Mouse (Mus musculus) liver, embryonic 13.5 days (tissue): ENCODE results near the gene Aamdc. TPM values are rescaled to one million over a fixed set of nuclear protein-coding genes. Genes with fewer than 3 reads are reported as not detected.

Experiments
- ATAC-seq: fragments of 200-750 bp; cut with Nextera tagmentation; 2 replicates; pipeline ENCODE4 v1.8.0; 2017; ENCODE audit warnings: low read depth, mild to moderate bottlenecking, moderate number of reproducible peaks, moderate library complexity
- DNase-seq: peaks from one replicate; pipeline ENCODE4 v3.0.0; 2022
- H3K27ac ChIP-seq: fragments of 300-500 bp; sonication (generic); 2 replicates; pipeline ENCODE4 v1.5.1; 2015; ENCODE audit warnings: moderate library complexity, mild to moderate bottlenecking, inconsistent platforms
- H3K27me3 ChIP-seq: fragments of 300-500 bp; sonication (generic); 2 replicates; pipeline ENCODE4 v1.6.1; 2015; ENCODE audit warnings: mild to moderate bottlenecking, inconsistent platforms
- H3K36me3 ChIP-seq: fragments of 300-500 bp; sonication (generic); 2 replicates; pipeline ENCODE4 v1.6.1; 2015; ENCODE audit warnings: mild to moderate bottlenecking, inconsistent platforms
- H3K4me1 ChIP-seq: fragments of 300-500 bp; sonication (generic); replicated peaks from 2 replicates; pipeline ENCODE4 v1.6.1; 2015; ENCODE audit warnings: inconsistent platforms
- H3K4me2 ChIP-seq: fragments of 300-500 bp; sonication (generic); 2 replicates; pipeline ENCODE4 v1.6.1; 2015; ENCODE audit warnings: inconsistent platforms, mild to moderate bottlenecking, moderate library complexity
- H3K4me3 ChIP-seq: fragments of 300-500 bp; sonication (generic); replicated peaks from 2 replicates; pipeline ENCODE4 v1.5.1; 2015; ENCODE audit warnings: mild to moderate bottlenecking, inconsistent platforms
- H3K9ac ChIP-seq: fragments of 300-500 bp; sonication (generic); 2 replicates; pipeline ENCODE4 v1.6.1; 2015; ENCODE audit warnings: mild to moderate bottlenecking, inconsistent platforms
- H3K9me3 ChIP-seq: fragments of 300-500 bp; sonication (generic); replicated peaks from 2 replicates; pipeline ENCODE4 v1.6.1; 2016; ENCODE audit warnings: inconsistent platforms
- WGBS: fragments of 180-500 bp; shearing (Covaris S2); methylation state at CpG from one replicate; pipeline ENCODE4 v1.1.7; 2015; ENCODE audit not compliant: insufficient replicate concordance; 5-methylcytosine and 5-hydroxymethylcytosine counted together
- polyA plus RNA-seq: library from polyadenylated mRNA; unstranded; fragments of >200 nt; fragmentation: Nextera tagmentation; extraction: Ambion mirVana; gene quantifications from 2 replicates; pipeline ENCODE4 v1.2.1, GENCODE M21; 2015

Aamdc gene
- 15.9 and 16.0 TPM in 2 replicates for polyA plus RNA-seq

- H3K9me3 ChIP-seq = no peaks in the 10 kb centered on the region
- peak; percentile 86 for ATAC-seq
- peak within 1 kb of the TSS; percentile 99 for H3K9ac ChIP-seq
- H3K4me1 ChIP-seq = peaks cover 24% of the 10 kb centered on the region
- H3K27me3 ChIP-seq = no peaks in the 10 kb centered on the region
- peak within 1 kb of the TSS; percentile 100 for H3K4me3 ChIP-seq
- H3K4me2 ChIP-seq = peak within 1 kb of the TSS; percentile 93
- under 1% methylated on average over 59 of the region's 68 CpGs for WGBS
- no peaks in the 10 kb centered on the region; the same call in 1 of the 2 replicates for H3K36me3 ChIP-seq
- peak within 1 kb of the TSS; percentile 94 for H3K27ac ChIP-seq
- DNase-seq = peak; percentile 89
Measured at GRCm38 (mm10) chr7:97579067-97579975, at the start of gene Aamdc, which contains the start of gene Rsf1. Aamdc (minus strand) TSS chr7:97579497. Rsf1 (plus strand) TSS chr7:97579889.

GRCm38 (mm10) chr7:97623402-97623801 is 44.1 kb upstream of the Aamdc start:
- Histone ChIP-seq H3K36me3 (no peaks in the 10 kb centered on the region), H3K9me3 (no peaks in the 10 kb centered on the region), H3K4me3 (no peak overlapping the region), H3K4me1 (no peaks in the 10 kb centered on the region), H3K27me3 (no peaks in the 10 kb centered on the region), H3K9ac (no peak overlapping the region), H3K4me2 (no peak overlapping the region), H3K27ac (no peak overlapping the region)
- DNase-seq (no peak), ATAC-seq (no peak)

GRCm38 (mm10) chr7:97622676-97623075 is 43.4 kb upstream of the Aamdc start:
- Histone ChIP-seq H3K27me3 (no peaks in the 10 kb centered on the region), H3K4me3 (no peak overlapping the region), H3K27ac (no peak overlapping the region), H3K4me2 (no peak overlapping the region), H3K36me3 (no peaks in the 10 kb centered on the region), H3K9ac (no peak overlapping the region), H3K4me1 (no peaks in the 10 kb centered on the region), H3K9me3 (no peaks in the 10 kb centered on the region)
- ATAC-seq (no peak), DNase-seq (no peak)
- 73% methylated on average over 1 of the region's 1 CpGs for WGBS

- 80% methylated on average over 5 of the region's 5 CpGs for WGBS
- no peak overlapping the region for H3K27ac ChIP-seq
- H3K27me3 ChIP-seq = no peaks in the 10 kb centered on the region
- no peaks in the 10 kb centered on the region for H3K36me3 ChIP-seq
- no peak overlapping the region for H3K4me2 ChIP-seq
- DNase-seq (no peak), ATAC-seq (no peak)
- no peaks in the 10 kb centered on the region for H3K9me3 ChIP-seq
- H3K4me1 ChIP-seq = no peaks in the 10 kb centered on the region
- H3K4me3 ChIP-seq = no peak overlapping the region
- no peak overlapping the region for H3K9ac ChIP-seq
Measured at GRCm38 (mm10) chr7:97621346-97621745, 42.0 kb upstream of the Aamdc start.

- Histone ChIP-seq H3K4me3 (no peak overlapping the region), H3K36me3 (no peaks in the 10 kb centered on the region), H3K4me1 (peaks cover 13% of the 10 kb centered on the region), H3K27ac (no peak overlapping the region), H3K9me3 (no peaks in the 10 kb centered on the region), H3K4me2 (no peak overlapping the region), H3K27me3 (no peaks in the 10 kb centered on the region), H3K9ac (no peak overlapping the region)
- DNase-seq (no peak), ATAC-seq (no peak)
- 61% methylated on average over 2 of the region's 2 CpGs for WGBS
Measured at GRCm38 (mm10) chr7:97598548-97598947, 19.3 kb upstream of the Aamdc start.

GRCm38 (mm10) chr7:97593535-97593934 is 14.2 kb upstream of the Aamdc start:
- DNase-seq = no peak
- Histone ChIP-seq H3K9ac (no peak overlapping the region), H3K27ac (no peak overlapping the region), H3K4me2 (no peak overlapping the region), H3K9me3 (no peaks in the 10 kb centered on the region), H3K4me3 (no peak overlapping the region), H3K36me3 (no peaks in the 10 kb centered on the region), H3K4me1 (peaks cover 50% of the 10 kb centered on the region), H3K27me3 (no peaks in the 10 kb centered on the region)
- WGBS = 72% methylated on average over 2 of the region's 2 CpGs
- no peak for ATAC-seq

- H3K9me3 ChIP-seq = no peaks in the 10 kb centered on the region
- no peak overlapping the region for H3K9ac ChIP-seq
- no peaks in the 10 kb centered on the region for H3K27me3 ChIP-seq
- DNase-seq (no peak), ATAC-seq (no peak)
- H3K4me3 ChIP-seq = no peak overlapping the region
- H3K4me1 ChIP-seq = peaks cover 57% of the 10 kb centered on the region
- H3K36me3 ChIP-seq = no peaks in the 10 kb centered on the region
- WGBS = 68% methylated on average over 4 of the region's 4 CpGs
- H3K27ac ChIP-seq = no peak overlapping the region
- no peak overlapping the region for H3K4me2 ChIP-seq
Measured at GRCm38 (mm10) chr7:97592396-97592795, 13.1 kb upstream of the Aamdc start.

- 65% methylated on average over 6 of the region's 6 CpGs for WGBS
- Histone ChIP-seq H3K36me3 (no peaks in the 10 kb centered on the region), H3K9me3 (no peaks in the 10 kb centered on the region), H3K4me3 (no peak overlapping the region), H3K9ac (no peak overlapping the region), H3K27me3 (no peaks in the 10 kb centered on the region), H3K4me1 (peaks cover 57% of the 10 kb centered on the region), H3K4me2 (no peak overlapping the region), H3K27ac (no peak overlapping the region; the same call in 1 of the 2 replicates)
- no peak for DNase-seq
- ATAC-seq = peak; percentile 24; the same call in 1 of the 2 replicates
Measured at GRCm38 (mm10) chr7:97591336-97591735, 12.0 kb upstream of the Aamdc start.

GRCm38 (mm10) chr7:97590488-97590887 is 11.2 kb upstream of the Aamdc start:
- Histone ChIP-seq H3K27me3 (no peaks in the 10 kb centered on the region), H3K4me3 (no peak overlapping the region), H3K9me3 (no peaks in the 10 kb centered on the region), H3K36me3 (no peaks in the 10 kb centered on the region), H3K4me1 (peaks cover 60% of the 10 kb centered on the region), H3K4me2 (0 out of 2 replicates have a peak overlapping the region, but pooled peaks have one; percentile 17), H3K9ac (no peak overlapping the region), H3K27ac (no peak overlapping the region)
- 11% methylated on average over 3 of the region's 3 CpGs for WGBS
- peak; percentile 33 for DNase-seq
- peak; percentile 81 for ATAC-seq

- no peaks in the 10 kb centered on the region for H3K36me3 ChIP-seq
- no peak overlapping the region for H3K9ac ChIP-seq
- H3K4me2 ChIP-seq = no peak overlapping the region
- no peak overlapping the region for H3K4me3 ChIP-seq
- H3K27ac ChIP-seq = no peak overlapping the region
- 67% methylated on average over 5 of the region's 5 CpGs for WGBS
- ATAC-seq (no peak), DNase-seq (no peak)
- peaks cover 70% of the 10 kb centered on the region for H3K4me1 ChIP-seq
- H3K27me3 ChIP-seq = no peaks in the 10 kb centered on the region
- no peaks in the 10 kb centered on the region for H3K9me3 ChIP-seq
Measured at GRCm38 (mm10) chr7:97588506-97588905, 9.2 kb upstream of the Aamdc start.

- peaks cover 37% of the 10 kb centered on the region for H3K4me1 ChIP-seq
- H3K4me2 ChIP-seq = peak overlapping the region; percentile 93
- H3K9ac ChIP-seq = peak overlapping the region; percentile 99
- ATAC-seq = peak; percentile 54
- peak; percentile 75 for DNase-seq
- H3K36me3 ChIP-seq = no peaks in the 10 kb centered on the region
- peak overlapping the region; percentile 94 for H3K27ac ChIP-seq
- H3K27me3 ChIP-seq = no peaks in the 10 kb centered on the region
- peak overlapping the region; percentile 100 for H3K4me3 ChIP-seq
- 0% methylated on average over 11 of the region's 11 CpGs for WGBS
- H3K9me3 ChIP-seq = no peaks in the 10 kb centered on the region
Measured at GRCm38 (mm10) chr7:97580843-97581214, 1.5 kb upstream of the Aamdc start.
